9 mouse cellular contexts compared by ENCODE assay signal in the genomic region with DNA sequence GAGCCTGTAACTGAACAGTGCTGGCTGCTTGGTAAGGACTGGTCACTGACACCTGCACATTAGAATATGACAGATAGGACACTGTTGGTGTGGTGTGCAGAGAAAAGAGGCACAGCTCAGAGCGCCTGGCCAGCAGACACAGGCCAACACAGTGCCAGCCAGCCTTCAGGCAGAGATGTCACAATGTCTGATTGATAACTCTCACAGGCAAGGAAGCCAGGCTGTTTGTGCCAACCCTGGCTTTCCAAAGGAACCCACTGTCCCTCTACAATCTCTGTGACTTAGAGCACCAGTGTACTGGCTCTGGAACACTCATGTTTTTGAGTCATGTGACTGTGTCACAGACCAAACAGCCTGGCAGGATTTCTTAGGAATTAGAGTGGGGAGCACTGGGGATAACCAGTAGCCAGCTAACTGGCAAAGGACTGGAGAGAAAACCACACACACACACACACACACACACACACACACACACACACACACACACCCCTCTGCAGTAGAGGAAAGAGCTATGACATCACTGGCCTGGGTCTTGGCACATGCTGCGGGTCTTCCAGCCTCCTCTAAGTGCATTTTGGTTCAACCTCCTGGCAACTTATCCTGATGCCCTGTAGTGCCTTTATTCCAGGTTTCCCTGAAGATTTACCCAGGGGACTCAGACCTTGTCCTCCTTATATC.
DNase-seq lines count a peak whose midpoint lies in the region; ATAC-seq lines count a peak whose summit lies in the region.
"Had no signal": no experiment of that assay in that cellular context is flagged by ENCODE, and none has a peak within 500 bp of the region (broad histone marks: within the 10 kb centered on the region; RNA-seq: fewer than 3 reads in every experiment).

No protein-coding gene starts in this region.

- H3K27ac ChIP-seq in forebrain, embryonic 15.5 days (replicated peaks), result peak overlapping the region; percentile 25; the same call in 1 of the 2 replicates
- H3K27ac ChIP-seq in intestine, embryonic 16.5 days (ENCODE audit: low read length), result no peak overlapping the region
- H3K27ac ChIP-seq: stomach, embryonic 15.5 days had no signal

- no peaks in the 10 kb centered on the region for H3K9me3 ChIP-seq in forebrain, embryonic 15.5 days
- H3K9me3 ChIP-seq in intestine, embryonic 16.5 days (ENCODE audit: control insufficient read depth, low read length), result no peaks in the 10 kb centered on the region
- H3K9me3 ChIP-seq: stomach, embryonic 15.5 days had no signal

- H3K4me1 ChIP-seq in forebrain, embryonic 15.5 days, result peaks cover 9% of the 10 kb centered on the region; the same call in 1 of the 2 replicates
- H3K4me1 ChIP-seq in intestine, embryonic 16.5 days (ENCODE audit: control insufficient read depth, insufficient read depth, low read length), result no peaks in the 10 kb centered on the region
- H3K4me1 ChIP-seq: stomach, embryonic 15.5 days had no signal

- no peaks in the 10 kb centered on the region for H3K36me3 ChIP-seq in forebrain, embryonic 15.5 days
- H3K36me3 ChIP-seq in intestine, embryonic 16.5 days (ENCODE audit: control insufficient read depth, insufficient read depth, low read length), result no peaks in the 10 kb centered on the region
- H3K36me3 ChIP-seq: stomach, embryonic 15.5 days had no signal

- DNase-seq in layer of hippocampus, adult 11-12 months (ENCODE audit: low spot score), result peak; percentile 54
- no peak for DNase-seq in layer of hippocampus, postnatal 25 days (ENCODE audit: extremely low spot score in 1 of 2, low spot score in 1 of 2)
- peak; percentile 12 to 27 for DNase-seq in adrenal gland, adult 18-20 months (ENCODE audit: low spot score in 2 of 2)
- DNase-seq in left cerebral cortex, postnatal 14 days (ENCODE audit: low spot score in 2 of 2), result peak; percentile 9 to 27
- no peak for DNase-seq in thymus, adult 18-20 months
- DNase-seq in kidney, adult 18-20 months, result no peak

- ATAC-seq in forebrain, embryonic 15.5 days (replicated peaks), result peak; percentile 74
- no peak for ATAC-seq in intestine, embryonic 16.5 days

- no peak overlapping the region for H3K4me3 ChIP-seq in forebrain, embryonic 15.5 days
- H3K4me3 ChIP-seq in intestine, embryonic 16.5 days (ENCODE audit: low read length), result no peak overlapping the region
- H3K4me3 ChIP-seq: stomach, embryonic 15.5 days had no signal

- intact Hi-C loops in left cerebral cortex, postnatal 14 days (cut with DNase I), result no loop called here

- H3K9ac ChIP-seq in forebrain, embryonic 15.5 days (replicated peaks), result no peak overlapping the region
- H3K9ac ChIP-seq in intestine, embryonic 16.5 days (ENCODE audit: low read depth, low read length), result no peak overlapping the region
- H3K9ac ChIP-seq: stomach, embryonic 15.5 days had no signal

- 55% methylated on average over 2 of the region's 2 CpGs for WGBS in forebrain, embryonic 15.5 days
- 82% methylated on average over 2 of the region's 2 CpGs for WGBS in intestine, embryonic 16.5 days

- H3K4me2 ChIP-seq in forebrain, embryonic 15.5 days (replicated peaks), result no peak overlapping the region
- no peak overlapping the region for H3K4me2 ChIP-seq in intestine, embryonic 16.5 days (ENCODE audit: low read depth, low read length)
- H3K4me2 ChIP-seq: stomach, embryonic 15.5 days had no signal

- H3K27me3 ChIP-seq in forebrain, embryonic 15.5 days, result no peaks in the 10 kb centered on the region
- H3K27me3 ChIP-seq in intestine, embryonic 16.5 days (replicated peaks; ENCODE audit: control insufficient read depth, insufficient read depth, low read length), result no peaks in the 10 kb centered on the region
- H3K27me3 ChIP-seq: stomach, embryonic 15.5 days had no signal

Comparison
In these comparisons a context has a peak if more than half of its experiments do, and no peak if none do; other contexts are left out.
1. DNase-seq: peak in layer of hippocampus, adult 11-12 months (single experiment), adrenal gland, adult 18-20 months (2 of 2) and left cerebral cortex, postnatal 14 days (2 of 2); none in layer of hippocampus, postnatal 25 days (0 of 2), thymus, adult 18-20 months (0 of 2) and kidney, adult 18-20 months (single experiment).